Mouse (Mus musculus): Measurements from ENCODE around the gene Rassf8. TPM values are rescaled to one million over a fixed set of nuclear protein-coding genes. Genes with fewer than 3 reads are reported as not detected.
A peak's percentile ranks its signal among the peaks of the same experiment; 100 is the strongest.

Rassf8 gene
- polyA plus RNA-seq, 1 experiment from 2014 or later: 6.2 TPM

- Histone ChIP-seq H3K4me2 (ENCODE audit: low read depth, low read length) (no peak overlapping the region), H3K36me3 (ENCODE audit: control insufficient read depth, insufficient read depth, low read length) (no peaks in the 10 kb centered on the region), H3K9me3 (ENCODE audit: control insufficient read depth, low read length) (no peaks in the 10 kb centered on the region), H3K4me1 (ENCODE audit: control insufficient read depth, insufficient read depth, low read length) (no peaks in the 10 kb centered on the region), H3K9ac (replicated peaks; ENCODE audit: low read depth, low read length) (no peak overlapping the region), H3K27ac (ENCODE audit: low read depth, low read length) (no peak overlapping the region), H3K27me3 (ENCODE audit: control insufficient read depth, insufficient read depth, low read length) (no peaks in the 10 kb centered on the region), H3K4me3 (ENCODE audit: low read depth, low read length) (no peak overlapping the region)
- WGBS: 89% methylated on average over 9 of the region's 9 CpGs
- ATAC-seq (ENCODE audit: low read depth): no peak
These were observed 34.7 kb downstream of the Rassf8 start for GRCm38 (mm10) chr6:145781256-145781655.

- Histone ChIP-seq H3K9me3 (ENCODE audit: control insufficient read depth, low read length) (no peaks in the 10 kb centered on the region), H3K27me3 (ENCODE audit: control insufficient read depth, insufficient read depth, low read length) (no peaks in the 10 kb centered on the region), H3K27ac (ENCODE audit: low read depth, low read length) (no peak overlapping the region), H3K36me3 (ENCODE audit: control insufficient read depth, insufficient read depth, low read length) (no peaks in the 10 kb centered on the region), H3K4me2 (ENCODE audit: low read depth, low read length) (no peak overlapping the region), H3K4me1 (ENCODE audit: control insufficient read depth, insufficient read depth, low read length) (no peaks in the 10 kb centered on the region), H3K9ac (replicated peaks; ENCODE audit: low read depth, low read length) (no peak overlapping the region), H3K4me3 (ENCODE audit: low read depth, low read length) (no peak overlapping the region)
- WGBS: 77% methylated on average over 2 of the region's 2 CpGs
- ATAC-seq (ENCODE audit: low read depth): no peak
These were observed 35.4 kb downstream of the Rassf8 start for GRCm38 (mm10) chr6:145781966-145782365.

DNA sequence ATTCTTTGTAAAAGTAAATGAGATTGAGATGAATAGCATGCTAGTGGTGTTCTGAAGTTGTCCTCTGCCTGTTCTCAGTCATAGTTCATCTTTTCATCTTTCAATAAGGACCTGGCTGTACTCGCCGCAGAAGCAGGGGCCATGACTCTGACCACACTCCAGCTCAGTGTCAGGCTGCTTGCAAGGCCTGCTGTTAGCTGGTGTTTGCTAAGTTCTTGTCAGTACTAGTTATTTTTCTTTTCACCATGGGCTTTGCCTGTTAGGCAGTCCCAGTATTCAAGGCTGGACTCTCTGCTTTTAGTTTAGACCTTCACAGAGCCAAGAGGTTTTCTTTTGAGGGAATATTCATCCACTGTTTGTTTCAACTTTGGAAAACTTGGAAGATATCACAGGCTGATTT, 40.8 kb downstream of the Rassf8 start:
- Histone ChIP-seq H3K9me3 (ENCODE audit: control insufficient read depth, low read length) (no peaks in the 10 kb centered on the region), H3K4me3 (ENCODE audit: low read depth, low read length) (no peak overlapping the region), H3K4me2 (ENCODE audit: low read depth, low read length) (no peak overlapping the region), H3K4me1 (ENCODE audit: control insufficient read depth, insufficient read depth, low read length) (no peaks in the 10 kb centered on the region), H3K27me3 (ENCODE audit: control insufficient read depth, insufficient read depth, low read length) (no peaks in the 10 kb centered on the region), H3K27ac (ENCODE audit: low read depth, low read length) (no peak overlapping the region), H3K9ac (replicated peaks; ENCODE audit: low read depth, low read length) (no peak overlapping the region), H3K36me3 (ENCODE audit: control insufficient read depth, insufficient read depth, low read length) (no peaks in the 10 kb centered on the region)
- no peak for ATAC-seq (ENCODE audit: low read depth)
- WGBS: 90% methylated on average over 2 of the region's 2 CpGs

- Histone ChIP-seq H3K4me1 (ENCODE audit: control insufficient read depth, insufficient read depth, low read length) (no peaks in the 10 kb centered on the region), H3K27me3 (ENCODE audit: control insufficient read depth, insufficient read depth, low read length) (no peaks in the 10 kb centered on the region)
- WGBS: 94% methylated on average over 4 of the region's 4 CpGs
These were observed 43.2 kb downstream of the Rassf8 start for GRCm38 (mm10) chr6:145789738-145790137.

DNA sequence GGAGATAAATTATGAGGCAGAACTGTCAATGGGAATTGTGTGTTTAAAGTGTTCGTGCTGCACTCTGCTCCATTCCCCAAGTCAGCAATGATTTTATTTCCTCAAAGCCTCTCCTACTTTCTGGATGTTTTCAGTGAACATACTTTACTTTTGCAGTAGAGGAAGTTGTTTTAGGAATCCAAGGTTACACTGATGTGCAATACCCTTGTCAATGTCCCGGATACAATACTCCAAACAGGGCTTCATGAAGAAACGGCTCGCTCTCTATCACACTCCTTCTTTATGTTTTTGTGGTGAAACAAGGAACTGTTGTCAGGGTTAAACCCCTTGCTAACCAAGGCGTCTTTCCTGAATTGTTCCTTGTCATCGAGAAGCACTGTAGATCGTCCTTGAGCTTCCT, 45.8 kb downstream of the Rassf8 start:
- no peak overlapping the region for H3K9ac ChIP-seq (replicated peaks; ENCODE audit: low read depth, low read length)
- 63% methylated on average over 7 of the region's 7 CpGs for WGBS

More at GRCm38 (mm10) chr6:145789738-145790137, 43.2 kb downstream of the Rassf8 start:
- Histone ChIP-seq H3K4me3 (ENCODE audit: low read depth, low read length) (no peak overlapping the region), H3K4me2 (ENCODE audit: low read depth, low read length) (no peak overlapping the region), H3K9ac (replicated peaks; ENCODE audit: low read depth, low read length) (no peak overlapping the region), H3K27ac (ENCODE audit: low read depth, low read length) (no peak overlapping the region), H3K9me3 (ENCODE audit: control insufficient read depth, low read length) (no peaks in the 10 kb centered on the region), H3K36me3 (ENCODE audit: control insufficient read depth, insufficient read depth, low read length) (no peaks in the 10 kb centered on the region)
- ATAC-seq (ENCODE audit: low read depth): no peak

DNA sequence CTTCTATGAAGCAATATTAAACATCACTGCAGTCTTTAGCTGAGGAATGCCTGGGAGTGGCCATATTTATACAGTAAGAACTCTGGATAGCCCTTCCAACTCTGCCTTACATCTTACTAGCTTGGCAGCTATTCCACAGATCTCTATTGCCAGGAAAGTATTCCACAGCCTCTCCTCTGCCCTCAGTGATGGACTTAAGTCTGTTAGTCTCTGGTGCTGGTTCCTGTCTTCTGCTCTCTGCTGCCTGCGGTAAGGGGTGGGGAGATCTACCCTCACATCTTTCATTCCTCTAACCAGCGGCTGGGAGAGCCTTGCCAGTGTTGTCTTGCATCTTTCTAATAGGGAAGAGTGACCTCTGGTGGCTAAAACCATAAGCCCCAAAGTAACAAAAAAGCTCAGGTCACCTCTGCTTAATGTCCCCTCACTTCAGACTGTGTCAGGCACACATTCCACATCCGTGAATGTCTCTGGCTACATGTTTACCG, 46.6 kb downstream of the Rassf8 start:
- Histone ChIP-seq H3K9me3 (ENCODE audit: control insufficient read depth, low read length) (no peaks in the 10 kb centered on the region), H3K27me3 (ENCODE audit: control insufficient read depth, insufficient read depth, low read length) (no peaks in the 10 kb centered on the region), H3K36me3 (ENCODE audit: control insufficient read depth, insufficient read depth, low read length) (no peaks in the 10 kb centered on the region), H3K27ac (ENCODE audit: low read depth, low read length) (no peak overlapping the region), H3K9ac (replicated peaks; ENCODE audit: low read depth, low read length) (no peak overlapping the region), H3K4me2 (ENCODE audit: low read depth, low read length) (no peak overlapping the region), H3K4me3 (ENCODE audit: low read depth, low read length) (no peak overlapping the region), H3K4me1 (ENCODE audit: control insufficient read depth, insufficient read depth, low read length) (no peaks in the 10 kb centered on the region; the same call in 1 of the 2 replicates)
- WGBS: 21% methylated on average over 4 of the region's 4 CpGs
- ATAC-seq (ENCODE audit: low read depth): peak; percentile 69; the same call in 1 of the 2 replicates

More for the DNA sequence above, 45.8 kb downstream of the Rassf8 start:
- Histone ChIP-seq H3K4me1 (ENCODE audit: control insufficient read depth, insufficient read depth, low read length) (no peaks in the 10 kb centered on the region; the same call in 1 of the 2 replicates), H3K27me3 (ENCODE audit: control insufficient read depth, insufficient read depth, low read length) (no peaks in the 10 kb centered on the region), H3K27ac (ENCODE audit: low read depth, low read length) (no peak overlapping the region), H3K4me2 (ENCODE audit: low read depth, low read length) (no peak overlapping the region), H3K9me3 (ENCODE audit: control insufficient read depth, low read length) (no peaks in the 10 kb centered on the region), H3K4me3 (ENCODE audit: low read depth, low read length) (no peak overlapping the region), H3K36me3 (ENCODE audit: control insufficient read depth, insufficient read depth, low read length) (no peaks in the 10 kb centered on the region)
- ATAC-seq (ENCODE audit: low read depth): no peak

GRCm38 (mm10) chr6:145794671-145795070, 48.1 kb downstream of the Rassf8 start:
- no peaks in the 10 kb centered on the region; the same call in 1 of the 2 replicates for H3K4me1 ChIP-seq (ENCODE audit: control insufficient read depth, insufficient read depth, low read length)
- H3K9ac ChIP-seq (replicated peaks; ENCODE audit: low read depth, low read length): no peak overlapping the region
- H3K9me3 ChIP-seq (ENCODE audit: control insufficient read depth, low read length): no peaks in the 10 kb centered on the region
- H3K4me2 ChIP-seq (ENCODE audit: low read depth, low read length): no peak overlapping the region
- no peak overlapping the region for H3K27ac ChIP-seq (ENCODE audit: low read depth, low read length)
- no peak overlapping the region for H3K4me3 ChIP-seq (ENCODE audit: low read depth, low read length)
- H3K27me3 ChIP-seq (ENCODE audit: control insufficient read depth, insufficient read depth, low read length): no peaks in the 10 kb centered on the region
- H3K36me3 ChIP-seq (ENCODE audit: control insufficient read depth, insufficient read depth, low read length): no peaks in the 10 kb centered on the region
- ATAC-seq (ENCODE audit: low read depth): no peak
- 55% methylated on average over 4 of the region's 4 CpGs for WGBS

DNA sequence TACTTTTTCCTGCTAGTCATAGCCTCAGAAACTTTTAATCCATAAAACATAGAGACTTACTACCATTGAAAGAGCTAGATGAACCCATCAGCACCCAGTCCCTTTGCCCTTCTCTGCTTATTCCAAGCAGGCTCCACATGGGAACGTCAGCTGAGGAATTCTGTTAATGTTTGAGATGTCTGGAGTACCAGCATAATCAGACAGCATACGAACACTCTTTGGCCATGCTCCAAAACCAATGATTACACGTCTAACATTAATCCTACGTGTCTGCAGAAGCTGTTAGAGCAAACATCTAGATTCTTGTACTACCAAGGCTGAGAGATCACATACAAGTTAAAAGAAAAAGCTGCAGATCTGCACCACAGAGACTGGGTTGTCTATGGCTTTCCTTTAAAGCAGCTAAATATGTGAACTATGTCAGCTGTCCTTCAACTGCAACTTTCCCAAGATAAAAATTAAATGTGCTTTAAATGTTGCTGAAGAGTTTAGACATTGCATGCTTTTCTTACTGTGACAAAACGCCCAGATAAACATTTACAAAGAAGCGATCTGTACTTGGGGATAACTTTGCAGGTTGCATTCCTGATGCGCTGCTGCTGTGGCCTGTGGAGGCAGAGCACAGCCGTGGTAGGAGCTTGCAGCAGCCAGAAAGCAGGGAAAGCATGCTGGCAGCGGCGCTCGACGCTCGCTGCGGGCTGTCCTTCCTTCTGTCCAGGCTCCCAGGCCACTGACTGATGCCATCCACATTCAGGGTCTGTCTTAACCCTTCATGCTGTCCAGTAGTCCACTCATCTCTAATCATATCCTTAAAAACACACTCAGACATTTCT, 49.9 kb downstream of the Rassf8 start:
- H3K27me3 ChIP-seq (ENCODE audit: control insufficient read depth, insufficient read depth, low read length): no peaks in the 10 kb centered on the region
- 62% methylated on average over 14 of the region's 14 CpGs for WGBS

DNA sequence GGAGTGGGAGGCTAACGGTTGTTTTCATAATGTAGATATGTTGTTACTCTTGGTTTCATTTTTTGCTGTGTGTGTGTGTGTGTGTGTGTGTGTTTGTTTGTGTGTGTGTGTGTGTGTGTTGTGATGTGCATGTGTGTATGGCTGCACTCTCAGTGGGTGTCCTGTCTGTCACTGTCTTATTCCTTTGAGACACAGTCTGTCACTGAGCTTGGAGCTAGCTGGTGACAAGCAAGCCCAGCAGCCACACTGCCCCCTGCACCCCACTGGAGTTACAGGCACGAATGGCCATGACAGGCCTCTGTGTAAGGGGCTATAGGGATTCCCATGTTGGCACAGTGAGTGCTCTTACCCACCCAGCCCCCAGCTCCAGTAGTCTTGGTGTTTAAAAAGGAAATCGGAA, 51.1 kb downstream of the Rassf8 start:
- Histone ChIP-seq H3K36me3 (ENCODE audit: control insufficient read depth, insufficient read depth, low read length) (no peaks in the 10 kb centered on the region), H3K27ac (ENCODE audit: low read depth, low read length) (no peak overlapping the region), H3K9ac (replicated peaks; ENCODE audit: low read depth, low read length) (no peak overlapping the region), H3K4me1 (ENCODE audit: control insufficient read depth, insufficient read depth, low read length) (no peaks in the 10 kb centered on the region; the same call in 1 of the 2 replicates), H3K27me3 (ENCODE audit: control insufficient read depth, insufficient read depth, low read length) (no peaks in the 10 kb centered on the region), H3K4me2 (ENCODE audit: low read depth, low read length) (no peak overlapping the region), H3K4me3 (ENCODE audit: low read depth, low read length) (no peak overlapping the region), H3K9me3 (ENCODE audit: control insufficient read depth, low read length) (no peaks in the 10 kb centered on the region)
- no peak for ATAC-seq (ENCODE audit: low read depth)
- 63% methylated on average over 3 of the region's 3 CpGs for WGBS

More for the DNA sequence above, 49.9 kb downstream of the Rassf8 start:
- H3K4me3 ChIP-seq (ENCODE audit: low read depth, low read length): no peak overlapping the region
- no peak for ATAC-seq (ENCODE audit: low read depth)
- H3K27ac ChIP-seq (ENCODE audit: low read depth, low read length): no peak overlapping the region
- H3K9ac ChIP-seq (replicated peaks; ENCODE audit: low read depth, low read length): no peak overlapping the region
- no peaks in the 10 kb centered on the region; the same call in 1 of the 2 replicates for H3K4me1 ChIP-seq (ENCODE audit: control insufficient read depth, insufficient read depth, low read length)
- no peaks in the 10 kb centered on the region for H3K9me3 ChIP-seq (ENCODE audit: control insufficient read depth, low read length)
- no peaks in the 10 kb centered on the region for H3K36me3 ChIP-seq (ENCODE audit: control insufficient read depth, insufficient read depth, low read length)
- H3K4me2 ChIP-seq (ENCODE audit: low read depth, low read length): no peak overlapping the region

Measured in neural tube, embryonic 14.5 days (tissue).